Mouse (Mus musculus) lung, postnatal 0 days (tissue): ENCODE data around the gene Acadvl. TPM values are rescaled to one million over a fixed set of nuclear protein-coding genes. Genes with fewer than 3 reads are reported as not detected.

ENCODE experiments used
- ATAC-seq: fragments of 200-750 bp; cut with Nextera tagmentation; 2 replicates; pipeline ENCODE4 v1.8.0; 2017; ENCODE audit warnings: moderate library complexity
- DNase-seq: peaks from one replicate; pipeline ENCODE4 v3.0.0-alpha.2; 2016; ENCODE audit warnings: low spot score
- H3K27ac ChIP-seq: fragments of 300-500 bp; sonication (generic); 2 replicates; pipeline ENCODE4 v1.5.1; 2014; ENCODE audit warnings: antibody characterized with exemption, mild to moderate bottlenecking, low read length, mixed read lengths
- H3K27me3 ChIP-seq: fragments of 300-500 bp; sonication (generic); replicated peaks from 2 replicates; pipeline ENCODE4 v1.6.1; 2014; ENCODE audit warnings: low read length, mixed read lengths; ENCODE audit not compliant: insufficient read depth
- H3K36me3 ChIP-seq: fragments of 300-500 bp; sonication (generic); 2 replicates; pipeline ENCODE4 v1.6.1; 2014; ENCODE audit warnings: low read length, mixed read lengths; ENCODE audit not compliant: insufficient read depth
- H3K4me1 ChIP-seq: fragments of 300-500 bp; sonication (generic); 2 replicates; pipeline ENCODE4 v1.6.1; 2014; ENCODE audit warnings: antibody characterized with exemption, low read depth, low read length, mixed read lengths; ENCODE audit not compliant: insufficient read depth
- H3K4me2 ChIP-seq: fragments of 300-500 bp; sonication (generic); replicated peaks from 2 replicates; pipeline ENCODE4 v1.6.1; 2014; ENCODE audit warnings: low read depth, mild to moderate bottlenecking, low read length, moderate library complexity, mixed read lengths
- H3K4me3 ChIP-seq: fragments of 300-500 bp; sonication (generic); 2 replicates; pipeline ENCODE4 v1.5.1; 2014; ENCODE audit warnings: low read depth, low read length
- H3K9ac ChIP-seq: fragments of 300-500 bp; sonication (generic); replicated peaks from 2 replicates; pipeline ENCODE4 v1.6.1; 2014; ENCODE audit warnings: low read depth, mild to moderate bottlenecking
- H3K9me3 ChIP-seq: fragments of 300-500 bp; sonication (generic); 2 replicates; pipeline ENCODE4 v1.6.1; 2016; ENCODE audit warnings: low read length, mixed read lengths
- CTCF ChIP-seq: IDR thresholded peaks from 2 replicates; pipeline ENCODE4 v1.5.1; 2016; ENCODE audit warnings: antibody characterized with exemption, mild to moderate bottlenecking
- EP300 ChIP-seq: IDR thresholded peaks from 2 replicates; pipeline ENCODE4 v1.6.1; 2016; ENCODE audit warnings: antibody characterized with exemption, mild to moderate bottlenecking, control low read depth
- WGBS: fragments of 180-500 bp; shearing (Covaris S2); extraction: QIAGEN DNeasy Blood & Tissue Kit; methylation state at CpG from one replicate; pipeline ENCODE4 v1.1.7; 2014; 5-methylcytosine and 5-hydroxymethylcytosine counted together
- polyA plus RNA-seq: library from polyadenylated mRNA; unstranded; fragments of >200 nt; fragmentation: Nextera tagmentation; extraction: Ambion mirVana; gene quantifications from 2 replicates; pipeline ENCODE4 v1.2.1, GENCODE M21; 2015

Gene Acadvl
- polyA plus RNA-seq, 1 experiment from 2014 or later = 92.0 TPM

DNA sequence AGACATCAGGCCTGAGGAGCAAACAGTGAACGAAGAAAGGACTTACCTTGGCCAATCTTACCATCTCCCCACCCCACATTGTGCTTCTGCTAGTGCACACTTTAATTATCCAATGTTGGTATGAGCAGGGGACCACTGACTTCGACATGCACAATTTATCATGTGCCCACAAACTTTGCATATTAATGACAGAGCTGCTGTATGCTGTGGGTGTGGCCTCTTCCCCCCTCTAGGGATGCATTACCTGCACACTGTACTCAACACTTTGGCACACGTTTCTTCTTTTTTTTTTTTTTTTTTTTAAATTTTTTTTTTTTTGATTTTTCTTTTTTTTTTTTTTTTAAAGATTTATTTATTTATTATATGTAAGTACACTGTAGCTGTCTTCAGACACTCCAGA, 44.4 kb downstream of the Acadvl start:
- no peak overlapping the region for H3K4me2 ChIP-seq
- no peaks in the 10 kb centered on the region for H3K9me3 ChIP-seq
- no peak overlapping the region for H3K9ac ChIP-seq
- ATAC-seq (no peak), DNase-seq (no peak)
- 77% methylated on average over 3 of the region's 3 CpGs for WGBS
- TF ChIP-seq EP300 (no peak), CTCF (no peak)
- H3K4me3 ChIP-seq = no peak overlapping the region
- H3K4me1 ChIP-seq = no peaks in the 10 kb centered on the region
- H3K27ac ChIP-seq = no peak overlapping the region
- peaks cover 29% of the 10 kb centered on the region for H3K36me3 ChIP-seq
- H3K27me3 ChIP-seq = 0 out of 2 replicates have a peak, but pooled peaks cover 5% of the 10 kb centered on the region

DNA sequence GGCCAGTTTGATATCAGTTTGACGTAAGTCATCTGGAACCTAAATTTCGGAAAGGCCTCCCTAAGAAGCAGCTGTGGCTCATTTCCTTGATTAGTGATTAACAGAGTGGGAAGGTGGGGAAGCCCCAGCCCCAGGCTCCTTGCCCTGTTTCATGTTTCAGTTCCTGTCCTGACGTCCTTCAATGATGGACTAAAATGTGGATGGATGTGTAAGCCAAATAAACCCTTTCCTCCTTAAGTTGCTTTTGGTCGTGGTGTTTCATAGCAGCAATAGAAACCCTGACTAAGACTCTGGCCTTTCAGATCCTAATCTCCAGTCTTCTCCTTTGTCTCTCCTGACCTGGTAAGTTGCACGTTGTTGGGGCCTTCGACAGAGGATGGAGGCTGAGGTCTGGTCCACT, 45.0 kb downstream of the Acadvl start:
- WGBS = 72% methylated on average over 6 of the region's 6 CpGs
- Histone ChIP-seq H3K9ac (no peak overlapping the region), H3K4me3 (no peak overlapping the region), H3K9me3 (no peaks in the 10 kb centered on the region), H3K27me3 (peaks cover 9% of the 10 kb centered on the region), H3K4me1 (no peaks in the 10 kb centered on the region), H3K27ac (no peak overlapping the region), H3K4me2 (no peak overlapping the region), H3K36me3 (peaks cover 27% of the 10 kb centered on the region)
- no peak for ATAC-seq
- no peak for TF ChIP-seq EP300
- no peak for TF ChIP-seq CTCF
- no peak for DNase-seq

DNA sequence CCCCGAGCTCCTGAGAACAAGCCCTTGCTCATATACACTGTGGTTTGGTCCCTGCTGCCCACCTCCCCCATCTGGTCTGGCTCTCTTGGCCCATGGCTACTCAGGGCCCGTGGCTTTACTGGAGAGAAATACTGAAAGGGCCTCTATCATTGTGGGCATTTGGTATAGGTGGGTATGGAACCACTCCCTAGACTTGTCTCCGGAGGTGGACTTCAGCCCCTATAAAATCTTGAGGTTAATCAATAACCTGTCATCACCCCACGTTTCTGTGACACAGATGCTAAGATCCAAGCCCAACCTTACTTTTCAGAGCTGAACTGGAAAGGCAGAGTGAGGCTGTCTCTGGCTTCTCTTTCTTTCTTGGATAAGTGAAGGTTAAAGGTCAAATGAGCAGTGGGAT, 46.4 kb downstream of the Acadvl start:
- Histone ChIP-seq H3K4me3 (no peak overlapping the region), H3K36me3 (peaks cover 15% of the 10 kb centered on the region), H3K9ac (no peak overlapping the region), H3K27ac (no peak overlapping the region), H3K4me2 (no peak overlapping the region), H3K9me3 (no peaks in the 10 kb centered on the region), H3K4me1 (no peaks in the 10 kb centered on the region), H3K27me3 (peaks cover 16% of the 10 kb centered on the region)
- 72% methylated on average over 4 of the region's 4 CpGs for WGBS
- ATAC-seq = no peak
- DNase-seq = no peak
- TF ChIP-seq EP300 (no peak), CTCF (no peak)

- peak overlapping the region; percentile 64 for H3K4me2 ChIP-seq
- peaks cover 16% of the 10 kb centered on the region for H3K27me3 ChIP-seq
- H3K9me3 ChIP-seq = no peaks in the 10 kb centered on the region
- peaks cover 11% of the 10 kb centered on the region for H3K36me3 ChIP-seq
- no peak for TF ChIP-seq EP300
- TF ChIP-seq CTCF = no peak
- peak overlapping the region; percentile 49 for H3K4me3 ChIP-seq
- no peaks in the 10 kb centered on the region for H3K4me1 ChIP-seq
- H3K9ac ChIP-seq = peak overlapping the region; percentile 50; the same call in 1 of the 2 replicates
- ATAC-seq = no peak
- no peak for DNase-seq
- peak overlapping the region; percentile 87; the same call in 1 of the 2 replicates for H3K27ac ChIP-seq
- 34% methylated on average over 17 of the region's 17 CpGs for WGBS
These were observed 48.2 kb downstream of the Acadvl start for GRCm38 (mm10) chr11:69966860-69967517.

DNA sequence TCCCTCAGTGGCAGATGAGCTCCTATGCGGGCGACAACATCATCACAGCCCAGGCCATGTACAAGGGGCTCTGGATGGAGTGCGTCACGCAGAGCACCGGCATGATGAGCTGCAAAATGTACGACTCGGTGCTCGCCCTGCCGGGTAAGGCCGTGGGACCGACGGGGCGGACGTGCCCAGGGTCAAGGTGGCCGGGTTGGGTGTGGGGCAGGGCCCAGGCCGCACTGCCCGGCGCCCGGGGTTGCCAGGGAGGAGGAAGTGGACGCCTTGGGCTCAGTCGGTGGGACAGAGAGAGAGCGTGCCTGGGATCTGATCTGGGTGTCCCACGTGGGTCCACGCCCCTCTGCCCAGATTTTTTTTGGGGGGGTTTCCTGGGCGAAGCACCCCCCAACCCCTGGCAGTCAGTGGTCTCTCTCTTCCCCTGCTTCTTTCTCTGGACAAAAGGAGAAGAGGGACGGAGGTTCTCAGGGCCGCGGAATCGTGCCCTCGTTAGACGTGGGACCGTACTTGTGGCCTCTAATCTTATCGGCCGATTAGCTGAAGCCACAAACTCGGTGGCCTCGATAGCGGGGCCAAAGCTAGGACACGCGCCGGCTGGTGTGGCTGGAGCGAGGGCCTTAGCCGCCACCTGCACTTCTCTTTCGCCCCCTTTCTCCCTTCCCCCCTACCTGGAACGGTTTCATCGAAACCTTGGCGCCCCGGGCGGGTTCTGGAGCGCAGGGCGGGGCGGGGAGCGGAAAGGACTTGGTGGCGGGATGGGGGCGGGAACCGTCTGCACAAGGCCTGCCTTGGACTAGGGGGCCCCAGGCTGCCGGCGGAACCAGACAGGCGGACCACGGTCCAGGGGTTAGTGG, 49.0 kb downstream of the Acadvl start:
- Histone ChIP-seq H3K36me3 (peaks cover 11% of the 10 kb centered on the region), H3K9me3 (no peaks in the 10 kb centered on the region), H3K4me3 (peak overlapping the region; percentile 49), H3K27ac (peak overlapping the region; percentile 87), H3K9ac (peak overlapping the region; percentile 50), H3K4me1 (no peaks in the 10 kb centered on the region), H3K4me2 (peak overlapping the region; percentile 64), H3K27me3 (peaks cover 16% of the 10 kb centered on the region)
- TF ChIP-seq CTCF = no peak
- no peak for TF ChIP-seq EP300
- DNase-seq (peak; percentile 77), ATAC-seq (peak; percentile 63)
- 3% methylated on average over 58 of the region's 59 CpGs for WGBS

DNA sequence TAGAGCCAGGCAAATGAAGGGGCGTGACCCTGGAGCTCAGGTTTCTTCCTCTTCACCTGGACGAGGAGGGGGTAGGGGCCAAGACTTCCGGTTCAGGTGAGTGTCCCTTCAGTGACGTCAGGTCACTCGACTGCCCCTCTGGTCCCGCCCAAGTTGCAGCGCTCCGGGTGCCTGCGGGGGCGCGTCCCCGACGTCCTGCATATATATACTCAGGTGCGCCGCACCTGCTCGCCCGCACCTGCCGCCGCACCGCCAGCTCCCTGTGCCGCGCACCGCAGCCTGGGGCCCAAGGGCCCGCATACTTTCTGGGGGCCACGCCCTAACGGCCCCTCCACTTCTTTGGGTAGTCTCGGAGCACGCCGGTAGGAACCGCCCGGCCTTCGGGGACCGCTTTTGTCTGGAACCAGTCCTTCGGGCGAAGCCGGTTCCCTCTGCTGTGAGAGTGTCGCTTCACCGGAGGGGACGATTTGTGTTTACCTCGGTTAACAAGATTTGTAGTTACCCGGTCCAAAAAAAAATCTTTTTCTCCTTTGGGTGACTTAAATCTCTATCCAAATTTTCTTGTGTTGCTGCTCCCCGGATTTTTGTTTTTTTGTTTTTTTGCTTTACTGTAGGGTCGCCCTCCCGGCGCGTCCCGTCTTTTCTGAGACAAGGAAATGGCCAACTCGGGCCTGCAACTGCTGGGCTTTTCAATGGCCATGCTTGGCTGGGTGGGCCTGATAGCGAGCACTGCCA, 49.8 kb downstream of the Acadvl start:
- TF ChIP-seq EP300 (no peak), CTCF (no peak)
- Histone ChIP-seq H3K36me3 (peaks cover 8% of the 10 kb centered on the region), H3K4me3 (peak overlapping the region; percentile 49), H3K27me3 (peaks cover 16% of the 10 kb centered on the region), H3K4me2 (peak overlapping the region; percentile 64), H3K9me3 (no peaks in the 10 kb centered on the region), H3K9ac (peak overlapping the region; percentile 50), H3K27ac (peak overlapping the region; percentile 87), H3K4me1 (no peaks in the 10 kb centered on the region)
- ATAC-seq (peak; percentile 91), DNase-seq (peak; percentile 93)
- 2% methylated on average over 47 of the region's 49 CpGs for WGBS
